Mouse (Mus musculus): ENCODE results near the gene Mex3a. TPM values are rescaled to one million over a fixed set of nuclear protein-coding genes. Genes with fewer than 3 reads are reported as not detected.

The Mex3a gene
- polyA plus RNA-seq (2016; fragmentation: Nextera tagmentation; extraction: Ambion mirVana): 28.9 and 34.8 TPM in 2 replicates

DNA sequence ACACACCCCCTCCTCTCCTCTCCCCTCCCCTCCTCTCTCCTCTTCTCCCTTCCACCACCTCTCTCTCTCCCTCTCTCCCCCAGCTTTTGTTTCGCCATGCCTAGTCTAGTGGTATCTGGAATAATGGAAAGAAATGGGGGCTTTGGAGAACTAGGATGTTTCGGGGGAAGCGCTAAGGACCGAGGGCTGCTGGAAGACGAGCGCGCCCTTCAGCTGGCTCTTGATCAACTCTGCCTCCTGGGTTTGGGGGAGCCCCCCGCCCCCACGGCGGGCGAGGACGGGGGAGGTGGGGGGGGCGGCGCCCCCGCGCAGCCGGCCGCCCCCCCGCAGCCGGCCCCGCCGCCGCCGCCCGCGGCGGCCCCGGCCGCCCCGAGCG, at the start of gene Mex3a:
Mex3a (plus strand) TSS at position 97 of the 376 bp plus-strand sequence.
- DNase-seq (ENCODE audit: low spot score): no peak
- Histone ChIP-seq H3K27ac (peak within 1 kb of the TSS; percentile 100), H3K4me3 (peak within 1 kb of the TSS; percentile 86), H3K36me3 (peaks cover 48% of the 10 kb centered on the region), H3K4me1 (peaks cover 71% of the 10 kb centered on the region), H3K27me3 (ENCODE audit: low read depth, poor library complexity, severe bottlenecking) (no peaks in the 10 kb centered on the region), H3K9me3 (replicated peaks) (no peaks in the 10 kb centered on the region)
- 1% methylated on average over 29 of the region's 31 CpGs for WGBS

DNA sequence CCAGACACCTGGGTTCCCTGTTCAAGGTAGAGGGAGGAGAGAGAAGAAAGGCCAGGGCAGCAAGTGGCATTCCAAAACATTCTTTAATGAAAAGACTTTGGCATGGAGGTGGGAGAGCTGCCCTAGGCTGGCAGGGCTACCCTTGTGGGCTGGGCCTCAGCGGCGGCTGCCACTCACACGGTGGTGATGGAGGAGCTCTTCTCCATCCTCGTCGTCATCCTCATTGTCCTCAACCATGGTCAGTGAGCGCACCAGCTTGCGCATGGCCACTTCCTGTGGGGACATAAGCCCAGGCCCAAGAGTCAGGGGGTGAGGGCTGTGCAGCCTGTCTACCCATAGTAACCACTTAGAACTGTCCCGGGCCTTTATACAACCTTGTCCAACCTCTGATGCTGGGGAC, 49.1 kb upstream of the Mex3a start:
- Histone ChIP-seq H3K4me1 (peaks cover 34% of the 10 kb centered on the region), H3K4me3 (no peak overlapping the region; the same call in 1 of the 2 replicates), H3K9me3 (replicated peaks) (no peaks in the 10 kb centered on the region), H3K27me3 (ENCODE audit: low read depth, poor library complexity, severe bottlenecking) (peaks cover 77% of the 10 kb centered on the region), H3K36me3 (peaks cover 4% of the 10 kb centered on the region; the same call in 1 of the 2 replicates), H3K27ac (no peak overlapping the region)
- WGBS: 72% methylated on average over 8 of the region's 8 CpGs
- no peak for DNase-seq (ENCODE audit: low spot score)

DNA sequence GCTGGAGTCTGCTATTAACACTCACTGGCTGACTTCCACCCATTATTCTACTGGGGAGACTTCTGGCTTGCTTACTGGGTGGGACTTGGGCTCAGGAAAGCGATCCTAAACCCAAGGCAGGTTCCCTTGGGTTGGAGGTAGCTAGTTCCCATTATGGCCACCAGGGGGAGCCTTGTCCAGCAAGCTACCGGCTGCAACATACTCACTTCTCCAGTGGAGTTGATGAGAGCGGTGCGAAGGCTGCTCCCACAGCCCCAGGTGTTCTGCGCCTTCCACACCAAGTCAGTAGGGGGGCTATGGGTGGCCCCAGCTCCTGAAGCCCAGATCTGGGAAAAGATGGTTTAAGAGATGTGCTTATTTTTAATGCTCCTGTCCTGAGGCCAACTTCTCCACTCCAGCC, 48.6 kb upstream of the Mex3a start:
- Histone ChIP-seq H3K4me1 (peaks cover 39% of the 10 kb centered on the region), H3K27me3 (ENCODE audit: low read depth, poor library complexity, severe bottlenecking) (peaks cover 82% of the 10 kb centered on the region), H3K9me3 (replicated peaks) (no peaks in the 10 kb centered on the region), H3K27ac (no peak overlapping the region), H3K36me3 (peaks cover 4% of the 10 kb centered on the region; the same call in 1 of the 2 replicates), H3K4me3 (no peak overlapping the region)
- DNase-seq (ENCODE audit: low spot score): peak; percentile 91
- 8% methylated on average over 5 of the region's 5 CpGs for WGBS

DNA sequence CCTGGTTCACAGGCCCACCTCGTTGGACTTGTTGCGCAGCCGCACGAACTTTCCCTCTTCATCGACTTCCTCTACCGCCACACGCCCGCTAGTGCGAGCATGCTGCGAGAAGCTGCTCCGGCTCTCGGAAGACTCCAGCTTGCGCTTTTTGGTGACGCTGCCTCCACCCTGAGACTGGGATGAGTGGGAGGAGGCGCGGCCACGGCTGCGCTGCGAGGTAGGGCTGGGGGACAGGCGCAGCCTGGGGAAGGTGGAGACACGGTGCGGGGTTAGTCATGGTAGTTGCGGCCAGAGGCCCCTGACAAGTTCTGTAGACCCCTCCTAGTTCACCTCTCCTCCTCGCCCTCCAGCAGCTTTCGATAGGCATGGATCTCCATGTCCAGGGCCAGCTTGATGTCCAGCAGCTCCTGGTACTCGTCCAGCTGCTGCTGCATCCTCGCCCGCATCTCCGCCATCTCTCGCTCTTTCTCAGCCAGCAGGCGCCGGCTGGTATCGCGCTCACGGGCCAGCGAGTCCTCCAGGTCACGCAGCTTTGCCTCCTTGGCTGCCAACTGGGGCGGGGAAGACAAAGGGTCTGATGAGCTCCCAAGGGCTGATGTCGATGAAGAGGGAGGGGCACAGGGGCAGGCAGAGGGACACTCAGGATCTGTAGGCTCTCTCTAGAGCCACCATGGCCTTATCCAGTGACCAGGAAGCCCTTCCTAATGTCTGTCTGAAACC, 47.4 kb upstream of the Mex3a start:
- peak overlapping the region; percentile 63 for H3K27ac ChIP-seq
- H3K4me3 ChIP-seq: peak overlapping the region; percentile 51
- peaks cover 4% of the 10 kb centered on the region; the same call in 1 of the 2 replicates for H3K36me3 ChIP-seq
- 8% methylated on average over 39 of the region's 39 CpGs for WGBS
- peak; percentile 68 for DNase-seq (ENCODE audit: low spot score)
- peaks cover 43% of the 10 kb centered on the region for H3K4me1 ChIP-seq
- no peaks in the 10 kb centered on the region for H3K9me3 ChIP-seq (replicated peaks)
- peaks cover 94% of the 10 kb centered on the region for H3K27me3 ChIP-seq (ENCODE audit: low read depth, poor library complexity, severe bottlenecking)

DNA sequence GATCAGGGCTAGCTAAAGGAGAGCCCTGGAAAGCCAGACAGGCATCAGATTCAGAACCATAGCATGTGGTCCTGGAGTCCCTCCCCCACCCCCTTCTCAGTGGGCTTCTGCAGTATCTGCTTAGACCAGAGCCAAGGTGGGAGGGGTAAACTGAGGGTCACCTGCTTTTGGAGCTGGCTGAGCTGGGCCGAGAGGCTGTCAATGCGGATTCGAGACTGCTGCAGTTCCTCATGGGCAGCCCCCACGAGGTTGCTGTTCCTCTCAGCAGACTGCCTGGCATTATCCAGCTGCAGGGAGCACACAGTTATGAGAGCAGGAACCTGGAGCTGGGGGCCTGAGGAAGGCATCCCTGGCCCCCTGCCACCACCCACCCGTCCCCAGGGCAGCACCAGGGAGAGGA, 46.2 kb upstream of the Mex3a start:
- 50% methylated on average over 5 of the region's 5 CpGs for WGBS

DNA sequence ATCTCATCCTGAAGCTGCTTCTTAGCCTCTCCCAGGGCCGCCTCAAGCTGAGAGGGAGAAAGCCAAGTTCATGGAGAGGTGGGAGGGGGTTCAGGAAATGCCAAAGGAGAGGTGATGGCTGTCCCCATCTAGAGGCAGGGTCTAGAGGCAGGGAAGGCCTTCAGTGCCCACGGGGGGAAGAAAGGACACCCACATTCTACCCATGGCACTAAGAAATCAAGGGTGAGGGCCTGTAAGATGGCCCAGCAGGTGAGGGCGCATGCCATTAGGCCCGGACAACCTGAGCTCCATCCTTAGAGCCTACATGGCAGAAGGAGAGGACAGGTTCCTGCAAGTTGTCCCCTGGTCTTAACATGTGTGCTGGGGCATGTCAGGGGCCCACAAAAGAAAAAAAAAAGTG, 45.3 kb upstream of the Mex3a start:
- Histone ChIP-seq H3K9me3 (replicated peaks) (no peaks in the 10 kb centered on the region), H3K4me1 (peaks cover 43% of the 10 kb centered on the region), H3K4me3 (no peak overlapping the region), H3K36me3 (peaks cover 4% of the 10 kb centered on the region; the same call in 1 of the 2 replicates), H3K27me3 (ENCODE audit: low read depth, poor library complexity, severe bottlenecking) (peaks cover 88% of the 10 kb centered on the region), H3K27ac (0 out of 2 replicates have a peak overlapping the region, but pooled peaks have one; percentile 2)
- DNase-seq (ENCODE audit: low spot score): no peak
- WGBS: 69% methylated on average over 4 of the region's 4 CpGs

More for the DNA sequence above, 46.2 kb upstream of the Mex3a start:
- Histone ChIP-seq H3K27ac (no peak overlapping the region), H3K4me3 (no peak overlapping the region; the same call in 1 of the 2 replicates), H3K9me3 (replicated peaks) (no peaks in the 10 kb centered on the region), H3K4me1 (peaks cover 43% of the 10 kb centered on the region), H3K36me3 (peaks cover 4% of the 10 kb centered on the region; the same call in 1 of the 2 replicates), H3K27me3 (ENCODE audit: low read depth, poor library complexity, severe bottlenecking) (peaks cover 96% of the 10 kb centered on the region)
- no peak for DNase-seq (ENCODE audit: low spot score)

DNA sequence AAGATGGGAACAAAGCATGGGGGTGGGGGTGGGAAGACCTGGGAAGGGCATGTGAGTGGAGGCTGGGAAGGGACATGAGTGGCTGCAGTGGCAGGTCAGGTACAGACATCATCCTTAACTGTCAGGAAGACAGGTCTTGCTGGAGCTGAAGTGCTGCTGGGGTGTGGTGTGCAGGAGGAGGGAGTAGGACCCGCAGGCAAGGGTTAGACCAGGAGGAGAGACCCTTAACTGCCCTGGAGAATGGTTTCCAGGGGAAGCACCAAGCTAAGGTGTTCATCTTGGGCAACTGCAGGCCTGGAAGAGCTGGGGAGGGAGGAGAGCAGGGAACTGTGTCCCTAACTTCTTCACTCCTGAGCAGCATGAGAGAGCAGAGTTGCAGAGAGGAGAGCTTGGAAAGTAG, 44.8 kb upstream of the Mex3a start:
- peaks cover 83% of the 10 kb centered on the region for H3K27me3 ChIP-seq (ENCODE audit: low read depth, poor library complexity, severe bottlenecking)
- no peak for DNase-seq (ENCODE audit: low spot score)
- H3K36me3 ChIP-seq: peaks cover 4% of the 10 kb centered on the region; the same call in 1 of the 2 replicates

DNA sequence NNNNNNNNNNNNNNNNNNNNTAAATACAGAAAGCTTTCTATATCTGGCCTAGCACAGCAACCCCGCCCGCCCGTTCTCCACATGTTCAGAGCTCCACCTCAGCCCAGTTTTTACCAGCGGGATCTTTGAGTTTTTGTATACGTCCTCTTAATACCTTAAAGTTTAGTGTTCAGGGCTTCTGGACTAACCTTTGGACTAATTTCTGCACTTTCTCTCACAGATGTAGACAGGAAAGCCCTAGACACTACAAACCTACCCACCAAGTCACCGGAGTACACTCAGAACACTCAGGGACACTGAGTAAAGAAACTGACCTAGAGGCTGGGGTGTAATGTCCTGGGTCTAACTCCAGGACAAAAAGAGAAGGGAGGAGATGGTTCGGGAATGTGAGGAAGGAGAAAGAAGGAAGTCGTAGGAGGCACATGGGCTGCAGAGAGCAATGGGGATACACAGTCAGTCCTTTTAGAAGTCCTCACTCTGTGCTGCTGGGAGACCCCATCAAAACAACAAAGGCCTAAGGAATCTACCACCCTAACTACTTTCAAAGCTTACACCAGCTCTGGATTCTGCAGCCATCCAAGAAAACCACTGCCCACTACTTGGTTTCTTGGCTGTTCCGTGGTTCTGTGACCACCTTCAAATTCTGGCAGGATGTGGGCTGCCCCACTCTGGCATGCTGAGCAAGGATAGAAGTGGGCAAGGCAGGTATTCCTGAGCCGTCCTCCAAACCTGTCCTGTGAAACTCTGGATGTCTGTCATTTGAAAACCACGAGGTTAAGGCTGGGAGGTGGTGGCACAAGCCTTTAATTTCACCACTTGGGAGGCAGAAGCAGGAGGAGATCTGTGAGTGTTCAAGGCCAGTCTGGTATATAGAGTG, 38.3 kb upstream of the Mex3a start:
- H3K9me3 ChIP-seq (replicated peaks): no peaks in the 10 kb centered on the region
- H3K27me3 ChIP-seq (ENCODE audit: low read depth, poor library complexity, severe bottlenecking): peaks cover 17% of the 10 kb centered on the region
- no peaks in the 10 kb centered on the region for H3K36me3 ChIP-seq
- peak overlapping the region; percentile 92 for H3K27ac ChIP-seq
- H3K4me1 ChIP-seq: peaks cover 24% of the 10 kb centered on the region
- H3K4me3 ChIP-seq: no peak overlapping the region; the same call in 1 of the 2 replicates
- WGBS: 85% methylated on average over 11 of the region's 11 CpGs
- DNase-seq (ENCODE audit: low spot score): no peak

More for the DNA sequence above, 44.8 kb upstream of the Mex3a start:
- Histone ChIP-seq H3K27ac (no peak overlapping the region), H3K4me1 (peaks cover 43% of the 10 kb centered on the region), H3K4me3 (no peak overlapping the region), H3K9me3 (replicated peaks) (no peaks in the 10 kb centered on the region)
- WGBS: 50% methylated on average over 1 of the region's 1 CpGs

DNA sequence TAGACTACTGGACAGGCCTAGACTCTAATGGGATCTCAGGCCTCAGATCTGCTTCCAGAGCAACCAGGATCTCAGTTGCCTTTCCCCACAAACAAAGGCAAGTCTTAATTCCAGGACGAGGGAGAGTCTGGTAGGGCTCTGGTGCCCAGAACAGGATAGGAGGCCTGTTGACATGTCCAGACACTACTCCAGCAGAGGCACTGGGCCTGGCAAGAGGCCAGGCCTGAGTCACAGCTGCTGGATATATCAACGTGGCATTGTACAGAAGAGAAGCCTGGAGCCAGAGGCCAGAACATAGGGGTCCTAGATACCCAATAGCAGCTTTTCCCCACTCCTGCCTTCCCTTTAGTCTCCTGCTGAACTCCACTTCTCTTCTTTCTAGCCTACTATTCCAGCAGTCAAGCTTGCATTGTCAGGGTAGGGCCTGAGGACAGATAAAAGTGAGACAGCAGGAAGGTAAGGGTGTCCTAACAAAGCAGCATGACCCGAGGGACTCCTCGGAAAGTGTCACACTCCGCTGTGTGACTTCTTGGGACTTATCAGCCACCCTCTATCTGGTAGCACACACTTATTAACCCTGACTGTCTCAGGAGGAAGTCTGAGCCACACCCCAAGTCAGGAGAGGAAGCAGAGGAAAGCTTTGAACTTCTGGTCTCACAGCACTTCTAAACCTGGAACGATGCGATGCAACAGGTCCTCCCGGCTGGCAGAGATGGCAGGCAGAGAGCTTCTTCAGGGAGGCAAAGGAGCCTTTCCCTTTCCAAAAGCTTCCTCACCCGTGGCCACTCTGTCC, 37.2 kb upstream of the Mex3a start:
- Histone ChIP-seq H3K4me1 (peaks cover 24% of the 10 kb centered on the region), H3K27me3 (ENCODE audit: low read depth, poor library complexity, severe bottlenecking) (peaks cover 9% of the 10 kb centered on the region; the same call in 1 of the 2 replicates), H3K4me3 (no peak overlapping the region), H3K27ac (peak overlapping the region; percentile 21; the same call in 1 of the 2 replicates), H3K36me3 (no peaks in the 10 kb centered on the region), H3K9me3 (replicated peaks) (no peaks in the 10 kb centered on the region)
- no peak for DNase-seq (ENCODE audit: low spot score)
- 71% methylated on average over 9 of the region's 9 CpGs for WGBS

DNA sequence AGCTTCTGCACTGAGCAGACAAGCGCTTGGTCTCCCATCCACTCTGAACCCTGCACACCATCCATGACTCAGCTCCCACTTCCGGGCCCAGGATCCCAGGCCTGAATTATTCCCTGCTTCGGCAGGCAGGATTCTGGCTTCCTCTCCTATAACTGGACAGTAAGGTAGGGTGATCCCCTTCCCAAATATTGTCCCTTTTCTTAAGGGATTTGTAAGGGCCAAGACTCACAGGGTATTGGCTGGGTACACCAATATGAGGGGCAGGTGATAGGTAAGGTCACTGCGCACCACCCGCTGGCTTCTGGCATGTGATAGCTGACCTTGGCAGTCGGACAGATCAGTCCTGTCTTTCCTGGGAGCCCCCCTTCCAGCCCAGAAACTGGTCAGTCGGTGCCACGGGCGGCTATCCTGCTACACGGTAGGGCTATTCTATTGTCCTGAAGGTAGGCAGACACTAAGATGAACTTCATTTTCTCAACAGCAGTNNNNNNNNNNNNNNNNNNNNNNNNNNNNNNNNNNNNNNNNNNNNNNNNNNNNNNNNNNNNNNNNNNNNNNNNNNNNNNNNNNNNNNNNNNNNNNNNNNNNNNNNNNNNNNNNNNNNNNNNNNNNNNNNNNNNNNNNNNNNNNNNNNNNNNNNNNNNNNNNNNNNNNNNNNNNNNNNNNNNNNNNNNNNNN, 36.3 kb upstream of the Mex3a start:
- Histone ChIP-seq H3K27me3 (ENCODE audit: low read depth, poor library complexity, severe bottlenecking) (peaks cover 10% of the 10 kb centered on the region), H3K36me3 (no peaks in the 10 kb centered on the region), H3K27ac (0 out of 2 replicates have a peak overlapping the region, but pooled peaks have one; percentile 21), H3K4me1 (peaks cover 24% of the 10 kb centered on the region), H3K9me3 (replicated peaks) (no peaks in the 10 kb centered on the region), H3K4me3 (no peak overlapping the region)
- WGBS: 88% methylated on average over 10 of the region's 10 CpGs
- DNase-seq (ENCODE audit: low spot score): no peak

DNA sequence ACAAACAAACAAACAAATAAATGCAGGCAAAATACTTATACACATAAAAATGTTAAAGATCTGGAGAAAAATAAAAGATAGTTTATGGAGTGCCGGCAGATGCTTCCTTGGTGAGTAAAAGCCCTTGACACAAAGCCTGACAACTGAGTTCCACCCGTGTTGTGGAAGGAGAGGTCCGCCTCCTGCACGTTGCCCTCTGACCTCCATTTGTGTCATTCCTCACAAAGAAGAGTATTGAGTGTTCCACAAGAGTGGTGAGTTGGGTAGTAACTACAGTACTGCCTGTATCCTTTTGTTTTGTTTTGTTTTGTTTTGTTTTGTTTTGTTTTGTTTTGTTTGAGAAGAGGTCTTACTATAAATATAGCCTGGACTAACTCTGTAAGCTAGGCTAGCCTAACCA, 32.6 kb upstream of the Mex3a start:
- H3K27ac ChIP-seq: no peak overlapping the region
- no peak overlapping the region for H3K4me3 ChIP-seq
- H3K9me3 ChIP-seq (replicated peaks): no peaks in the 10 kb centered on the region
- peaks cover 45% of the 10 kb centered on the region for H3K27me3 ChIP-seq (ENCODE audit: low read depth, poor library complexity, severe bottlenecking)
- 81% methylated on average over 4 of the region's 4 CpGs for WGBS
- 0 out of 2 replicates have a peak, but pooled peaks cover 2% of the 10 kb centered on the region for H3K36me3 ChIP-seq
- DNase-seq (ENCODE audit: low spot score): no peak
- peaks cover 34% of the 10 kb centered on the region for H3K4me1 ChIP-seq

DNA sequence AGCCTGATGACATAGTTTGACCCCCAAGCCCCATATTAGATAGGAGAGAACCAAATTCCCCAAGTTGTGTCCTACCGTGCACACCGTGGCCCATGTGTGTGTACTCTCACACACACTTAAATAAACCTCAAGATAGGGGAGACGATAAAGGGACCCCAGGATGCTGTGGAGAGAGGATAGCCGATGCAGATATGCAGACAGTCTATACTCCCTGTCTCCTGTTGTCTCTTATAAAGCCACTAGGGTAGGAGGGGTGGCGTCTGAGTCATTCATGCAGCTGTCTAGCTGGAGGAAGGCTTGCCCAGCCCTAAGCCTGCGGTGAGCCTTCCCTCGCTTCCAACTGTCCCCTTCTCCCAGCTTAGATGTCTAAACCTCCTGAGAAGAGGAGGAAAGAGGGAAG, 32.1 kb upstream of the Mex3a start:
- H3K36me3 ChIP-seq: 0 out of 2 replicates have a peak, but pooled peaks cover 2% of the 10 kb centered on the region
- peaks cover 48% of the 10 kb centered on the region for H3K27me3 ChIP-seq (ENCODE audit: low read depth, poor library complexity, severe bottlenecking)
- WGBS: 84% methylated on average over 7 of the region's 7 CpGs
- no peaks in the 10 kb centered on the region for H3K9me3 ChIP-seq (replicated peaks)
- no peak overlapping the region for H3K27ac ChIP-seq
- H3K4me1 ChIP-seq: peaks cover 34% of the 10 kb centered on the region
- DNase-seq (ENCODE audit: low spot score): no peak
- no peak overlapping the region for H3K4me3 ChIP-seq

Data from limb, embryonic 10.5 days (tissue).